In the genomic region with DNA sequence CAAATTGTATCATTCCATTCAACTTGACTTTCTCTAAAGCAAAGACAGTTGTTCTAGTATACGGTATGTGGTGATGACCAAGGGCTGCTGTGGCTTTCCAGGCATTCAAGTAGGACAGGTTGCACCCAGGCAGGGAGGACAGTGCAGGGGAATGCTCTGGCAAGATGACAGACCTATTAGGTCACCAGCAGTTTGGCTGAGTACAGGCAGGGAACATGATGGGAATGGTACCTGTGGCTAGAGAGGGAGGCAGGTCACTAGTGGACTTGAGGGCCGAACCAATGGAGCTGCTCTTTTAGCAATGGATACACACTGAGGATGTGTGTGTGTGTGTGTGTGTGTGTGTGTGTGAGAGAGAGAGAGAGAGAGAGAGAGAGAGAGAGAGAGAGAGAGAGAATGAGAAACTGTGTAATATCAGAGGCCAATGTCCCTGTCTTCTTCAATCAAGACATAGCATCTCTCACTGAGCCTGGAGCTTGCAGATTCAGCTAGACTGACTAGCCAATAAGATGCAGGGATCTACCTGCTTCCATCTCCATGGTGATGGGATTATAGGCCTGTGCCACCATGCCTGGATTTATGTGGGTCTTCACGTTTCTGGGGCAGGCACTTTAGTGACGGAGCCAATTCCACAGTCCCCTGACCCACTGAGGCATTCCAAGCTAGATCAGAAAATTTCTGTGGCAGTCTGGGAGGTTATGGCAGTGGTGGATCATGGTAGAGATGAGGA, we compare ENCODE assay signal across 22 mouse cellular contexts.
"Had no signal": no experiment of that assay in that cellular context is flagged by ENCODE, and none has a peak within 500 bp of the region (broad histone marks: within the 10 kb centered on the region; RNA-seq: fewer than 3 reads in every experiment).

No protein-coding gene starts in this region.

- H3K4me3 ChIP-seq: limb, embryonic 12.5 days; limb, embryonic 15.5 days; midbrain, embryonic 12.5 days; myocyte; neural tube, embryonic 13.5 days had no signal

- H3K4me1 ChIP-seq: limb, embryonic 15.5 days; midbrain, embryonic 12.5 days; neural tube, embryonic 13.5 days had no signal

- H3K27ac ChIP-seq: limb, embryonic 12.5 days; limb, embryonic 15.5 days; liver, embryonic 14.5 days; macrophage; midbrain, embryonic 12.5 days; neural tube, embryonic 13.5 days; stomach, postnatal 0 days had no signal

- H3K9ac ChIP-seq: limb, embryonic 12.5 days; limb, embryonic 15.5 days; liver, embryonic 14.5 days; liver, postnatal 0 days; lung, embryonic 14.5 days; midbrain, embryonic 12.5 days; neural tube, embryonic 13.5 days had no signal

- H3K27me3 ChIP-seq: limb, embryonic 12.5 days; limb, embryonic 15.5 days; midbrain, embryonic 12.5 days; neural tube, embryonic 13.5 days had no signal

- DNase-seq: kidney, adult 9 months; kidney, postnatal 14 days; kidney, postnatal 4 days; left cerebral cortex, postnatal 4 days; liver, postnatal 0 days; lung, embryonic 14.5 days; right cerebral cortex, adult 18-20 months; right cerebral cortex, postnatal 14 days; right cerebral cortex, postnatal 4 days; thymus, adult 2 months; thymus, postnatal 14 days; thymus, postnatal 4 days had no signal

- H3K9me3 ChIP-seq: limb, embryonic 12.5 days; limb, embryonic 15.5 days; midbrain, embryonic 12.5 days had no signal

- H3K36me3 ChIP-seq: limb, embryonic 12.5 days; limb, embryonic 15.5 days; midbrain, embryonic 12.5 days; neural tube, embryonic 13.5 days had no signal

- H3K4me2 ChIP-seq: limb, embryonic 12.5 days; limb, embryonic 15.5 days; liver, embryonic 11.5 days; lung, embryonic 14.5 days; midbrain, embryonic 12.5 days; neural tube, embryonic 13.5 days had no signal

- ATAC-seq: liver, postnatal 0 days; lung, postnatal 0 days had no signal
